Mouse (Mus musculus): ENCODE results near the gene Scn10a. TPM values are rescaled to one million over a fixed set of nuclear protein-coding genes. Genes with fewer than 3 reads are reported as not detected.

The Scn10a gene
- total and polyA plus RNA-seq, 3 experiments, result 0.27 to 2.9 TPM; not detected in 1

- TF ChIP-seq RAD21 (IDR thresholded peaks at IDR 0.05; ENCODE audit: low read depth, low read length), result no peak
- no peak for TF ChIP-seq ELF1 (IDR thresholded peaks at IDR 0.05; ENCODE audit: low read depth, low read length)
- no peak for TF ChIP-seq CTCF (IDR thresholded peaks at IDR 0.05 in 2 of 3, conservative IDR thresholded peaks at IDR 0.05 in 1 of 3; ENCODE audit: control insufficient read depth in 1 of 3, insufficient read depth in 1 of 3, low read depth in 2 of 3, low read length in 3 of 3, poor library complexity in 1 of 3, severe bottlenecking in 1 of 3)
- TF ChIP-seq SIN3A (IDR thresholded peaks at IDR 0.05; ENCODE audit: low read length), result no peak
- TF ChIP-seq ETS1 (IDR thresholded peaks at IDR 0.05; ENCODE audit: low read depth, low read length), result no peak
- no peak for TF ChIP-seq ZKSCAN1 (IDR thresholded peaks at IDR 0.05; ENCODE audit: low read depth, low read length)
- no peak for TF ChIP-seq MYC (IDR thresholded peaks at IDR 0.05; ENCODE audit: low read depth, low read length)
- no peak for TF ChIP-seq GABPA (IDR thresholded peaks at IDR 0.05; ENCODE audit: low read depth, low read length)
- TF ChIP-seq NRF1 (IDR thresholded peaks at IDR 0.05; ENCODE audit: insufficient read depth, low read depth, low read length, poor library complexity, severe bottlenecking), result no peak
- TF ChIP-seq KAT2A (conservative IDR thresholded peaks at IDR 0.05; ENCODE audit: low read depth, low read length), result no peak
- no peak for TF ChIP-seq MXI1 (IDR thresholded peaks at IDR 0.05; ENCODE audit: low read depth, low read length)
- no peak for TF ChIP-seq GATA1 (IDR thresholded peaks at IDR 0.05; ENCODE audit: low read depth, low read length)
- no peak for TF ChIP-seq HCFC1 (IDR thresholded peaks at IDR 0.05; ENCODE audit: low read depth, low read length)
- no peak for TF ChIP-seq NELFE (IDR thresholded peaks at IDR 0.05; ENCODE audit: low read depth, low read length)
- TF ChIP-seq MAZ (IDR thresholded peaks at IDR 0.05; ENCODE audit: low read depth, low read length), result no peak
- no peak for TF ChIP-seq TCF12 (IDR thresholded peaks at IDR 0.05; ENCODE audit: low read depth, low read length)
- TF ChIP-seq MAFK (IDR thresholded peaks at IDR 0.05; ENCODE audit: borderline replicate concordance, low read depth, low read length), result no peak
- TF ChIP-seq POLR2A (IDR thresholded peaks at IDR 0.05; ENCODE audit: control insufficient read depth in 1 of 2, insufficient read depth in 1 of 2, low read depth in 1 of 2, low read length in 2 of 2, poor library complexity in 1 of 2), result no peak
- no peak for TF ChIP-seq BHLHE40 (IDR thresholded peaks at IDR 0.05; ENCODE audit: borderline replicate concordance, low read depth, low read length)
- Histone ChIP-seq H3K27ac (ENCODE audit: control insufficient read depth, low read depth, low read length) (no peak overlapping the region), H3K36me3 (ENCODE audit: control insufficient read depth in 1 of 2, insufficient read depth in 2 of 2, low read length in 2 of 2) (no peaks in the 10 kb centered on the region), H3K4me3 (ENCODE audit: control insufficient read depth in 1 of 2, insufficient read depth in 1 of 2, low read depth in 2 of 2, low read length in 2 of 2) (no peak overlapping the region), H3K9ac (ENCODE audit: control insufficient read depth, low read depth, low read length, poor library complexity, severe bottlenecking) (no peak overlapping the region), H3K27me3 (ENCODE audit: control insufficient read depth in 1 of 2, insufficient read depth in 2 of 2, low read length in 2 of 2) (no peaks in the 10 kb centered on the region), H3K9me3 (replicated peaks; ENCODE audit: insufficient read depth, low read length) (no peaks in the 10 kb centered on the region), H3K4me1 (ENCODE audit: control insufficient read depth in 1 of 2, insufficient read depth in 2 of 2, low read length in 2 of 2) (no peaks in the 10 kb centered on the region), H3K79me2 (ENCODE audit: control insufficient read depth, insufficient read depth, low read length, poor library complexity) (no peaks in the 10 kb centered on the region; the same call in 1 of the 2 replicates)
- DNase-seq (ENCODE audit: low read depth, low spot score), result no peak
Observed at GRCm38 (mm10) chr9:119576977-119577376, 142.1 kb downstream of the Scn10a start.

- DNase-seq (ENCODE audit: low read depth, low spot score), result no peak
- Histone ChIP-seq H3K79me2 (ENCODE audit: control insufficient read depth, insufficient read depth, low read length, poor library complexity) (no peaks in the 10 kb centered on the region; the same call in 1 of the 2 replicates), H3K36me3 (ENCODE audit: control insufficient read depth in 1 of 2, insufficient read depth in 2 of 2, low read length in 2 of 2) (no peaks in the 10 kb centered on the region), H3K9me3 (replicated peaks; ENCODE audit: insufficient read depth, low read length) (no peaks in the 10 kb centered on the region), H3K27me3 (ENCODE audit: control insufficient read depth in 1 of 2, insufficient read depth in 2 of 2, low read length in 2 of 2) (no peaks in the 10 kb centered on the region), H3K4me3 (ENCODE audit: control insufficient read depth in 1 of 2, insufficient read depth in 1 of 2, low read depth in 2 of 2, low read length in 2 of 2) (no peak overlapping the region), H3K9ac (ENCODE audit: control insufficient read depth, low read depth, low read length, poor library complexity, severe bottlenecking) (no peak overlapping the region), H3K4me1 (ENCODE audit: control insufficient read depth in 1 of 2, insufficient read depth in 2 of 2, low read length in 2 of 2) (no peaks in the 10 kb centered on the region), H3K27ac (ENCODE audit: control insufficient read depth, low read depth, low read length) (no peak overlapping the region)
- no peak for TF ChIP-seq SMC3 (IDR thresholded peaks at IDR 0.05; ENCODE audit: low read depth, low read length)
- no peak for TF ChIP-seq CHD2 (IDR thresholded peaks at IDR 0.05; ENCODE audit: low read length)
- TF ChIP-seq ZC3H11A (IDR thresholded peaks at IDR 0.05; ENCODE audit: low read depth, low read length), result no peak
- no peak for TF ChIP-seq ELF1 (IDR thresholded peaks at IDR 0.05; ENCODE audit: low read depth, low read length)
- no peak for TF ChIP-seq RCOR1 (IDR thresholded peaks at IDR 0.05; ENCODE audit: low read depth, low read length)
Observed at GRCm38 (mm10) chr9:119575732-119576131, 143.4 kb downstream of the Scn10a start.
